Comparison of ENCODE assay signal across 31 mouse cellular contexts in genomic region chr19:57335135-57335534, GRCm38 (mm10).
"Had no signal": no experiment of that assay in that cellular context is flagged by ENCODE, and none has a peak within 500 bp of the region (broad histone marks: within the 10 kb centered on the region; RNA-seq: fewer than 3 reads in every experiment).

No protein-coding gene starts in this region.

- H3K27me3 ChIP-seq: limb, embryonic 12.5 days; limb, embryonic 13.5 days; limb, embryonic 15.5 days; liver, embryonic 12.5 days; liver, embryonic 13.5 days; liver, embryonic 15.5 days; lung, embryonic 15.5 days; megakaryocyte, embryonic 14.5 days; midbrain, embryonic 12.5 days; midbrain, embryonic 13.5 days; midbrain, embryonic 15.5 days had no signal

- ATAC-seq: liver, embryonic 12.5 days; liver, postnatal 0 days; lung, postnatal 0 days; midbrain, embryonic 13.5 days; midbrain, embryonic 15.5 days; midbrain, embryonic 16.5 days had no signal

- H3K4me1 ChIP-seq: limb, embryonic 15.5 days; liver, embryonic 12.5 days; liver, embryonic 13.5 days; liver, embryonic 15.5 days; lung, embryonic 15.5 days; midbrain, embryonic 12.5 days; midbrain, embryonic 15.5 days had no signal

- H3K4me3 ChIP-seq: limb, embryonic 10.5 days; limb, embryonic 12.5 days; limb, embryonic 13.5 days; limb, embryonic 15.5 days; liver, embryonic 12.5 days; liver, embryonic 13.5 days; liver, embryonic 15.5 days; lung, embryonic 15.5 days; megakaryocyte, embryonic 14.5 days; midbrain, embryonic 10.5 days; midbrain, embryonic 12.5 days; midbrain, embryonic 13.5 days; midbrain, embryonic 15.5 days; myocyte had no signal

- DNase-seq: left cerebral cortex, postnatal 4 days; liver; liver, embryonic 13.5 days; liver, postnatal 0 days; lung, adult 18-20 months; lung, adult 2 months; lung, embryonic 14.5 days; lung, postnatal 10 days; lung, postnatal 14 days; lung, postnatal 36 days; lung, postnatal 4 days; midbrain, embryonic 14.5 days had no signal

- H3K27ac ChIP-seq: limb, embryonic 10.5 days; limb, embryonic 12.5 days; limb, embryonic 13.5 days; limb, embryonic 15.5 days; liver, embryonic 12.5 days; liver, embryonic 13.5 days; liver, embryonic 14.5 days; liver, embryonic 15.5 days; lung, embryonic 15.5 days; macrophage; midbrain, embryonic 10.5 days; midbrain, embryonic 12.5 days; midbrain, embryonic 13.5 days; midbrain, embryonic 15.5 days had no signal

- H3K36me3 ChIP-seq: limb, embryonic 10.5 days; limb, embryonic 12.5 days; limb, embryonic 13.5 days; limb, embryonic 15.5 days; liver, embryonic 12.5 days; liver, embryonic 13.5 days; liver, embryonic 15.5 days; lung, embryonic 15.5 days; midbrain, embryonic 10.5 days; midbrain, embryonic 12.5 days; midbrain, embryonic 13.5 days; midbrain, embryonic 15.5 days had no signal

- H3K4me2 ChIP-seq: limb, embryonic 12.5 days; limb, embryonic 13.5 days; limb, embryonic 15.5 days; liver, embryonic 11.5 days; liver, embryonic 12.5 days; liver, embryonic 13.5 days; liver, embryonic 15.5 days; lung, embryonic 14.5 days; lung, embryonic 15.5 days; midbrain, embryonic 11.5 days; midbrain, embryonic 12.5 days; midbrain, embryonic 13.5 days; midbrain, embryonic 15.5 days had no signal

- H3K9ac ChIP-seq: limb, embryonic 12.5 days; limb, embryonic 13.5 days; limb, embryonic 15.5 days; liver, embryonic 12.5 days; liver, embryonic 13.5 days; liver, embryonic 14.5 days; liver, embryonic 15.5 days; liver, postnatal 0 days; lung, embryonic 14.5 days; lung, embryonic 15.5 days; midbrain, embryonic 12.5 days; midbrain, embryonic 13.5 days; midbrain, embryonic 15.5 days had no signal

- H3K9me3 ChIP-seq: limb, embryonic 10.5 days; limb, embryonic 12.5 days; limb, embryonic 13.5 days; limb, embryonic 15.5 days; liver, embryonic 12.5 days; liver, embryonic 13.5 days; liver, embryonic 15.5 days; lung, embryonic 15.5 days; megakaryocyte, embryonic 14.5 days; midbrain, embryonic 10.5 days; midbrain, embryonic 12.5 days; midbrain, embryonic 13.5 days; midbrain, embryonic 15.5 days had no signal
